Mouse (Mus musculus) cortical plate, adult 2 months (tissue): ENCODE measurements around the gene Sbno2.

Source experiments
- CTCF ChIP-seq: fragments of 200-500 bp; IDR thresholded peaks from 2 replicates; pipeline ENCODE4 v1.5.1; 2011; ENCODE audit warnings: mild to moderate bottlenecking, control low read depth, low read length; ENCODE audit not compliant: insufficient read depth; ENCODE audit errors: extremely low read depth
- POLR2A ChIP-seq: fragments of 200-500 bp; IDR thresholded peaks from 2 replicates; pipeline ENCODE4 v1.6.1; 2011; ENCODE audit warnings: mild to moderate bottlenecking, low read length, control low read depth; ENCODE audit not compliant: insufficient read depth; ENCODE audit errors: extremely low read depth

- TF ChIP-seq POLR2A: no peak
- TF ChIP-seq CTCF: no peak
Observed at GRCm38 (mm10) chr10:80028521-80028846, 76.9 kb downstream of the Sbno2 start.
